Mouse (Mus musculus) testis, adult 2 months (tissue): ENCODE measurements at regions not wholly inside any gene's neighbourhood (a gene's known extent, or its start where the extent isn't known, plus 50 kb on each side); places are given as distances from the start of the nearest gene placed in this dataset.

Source experiments
- H3K27ac ChIP-seq: fragments of 200-500 bp; 2 replicates; pipeline ENCODE4 v1.5.1; 2012; ENCODE audit warnings: low read depth, low read length; ENCODE audit not compliant: control insufficient read depth, insufficient read depth
- H3K27me3 ChIP-seq: fragments of 200-500 bp; 2 replicates; pipeline ENCODE4 v1.6.1; 2012; ENCODE audit warnings: mild to moderate bottlenecking, low read length, moderate library complexity; ENCODE audit not compliant: control insufficient read depth, insufficient read depth
- H3K36me3 ChIP-seq: fragments of 200-500 bp; 2 replicates; pipeline ENCODE4 v1.6.1; 2012; ENCODE audit warnings: mild to moderate bottlenecking, low read length; ENCODE audit not compliant: control insufficient read depth, insufficient read depth
- H3K4me1 ChIP-seq: fragments of 200-500 bp; 2 replicates; pipeline ENCODE4 v1.6.1; 2012; ENCODE audit warnings: low read length; ENCODE audit not compliant: control insufficient read depth, insufficient read depth
- H3K4me3 ChIP-seq: fragments of 200-500 bp; 2 replicates; pipeline ENCODE4 v1.5.1; 2012; ENCODE audit warnings: low read depth, mild to moderate bottlenecking, low read length, moderate library complexity, mixed read lengths; ENCODE audit not compliant: control insufficient read depth
- CTCF ChIP-seq: fragments of 200-500 bp; IDR thresholded peaks from 2 replicates; pipeline ENCODE4 v1.5.1; 2012; ENCODE audit warnings: low read depth, mild to moderate bottlenecking, inconsistent platforms, low read length, moderate library complexity; ENCODE audit not compliant: control insufficient read depth, insufficient read depth, insufficient replicate concordance
- POLR2A ChIP-seq: fragments of 200-500 bp; IDR thresholded peaks from 2 replicates; pipeline ENCODE4 v1.6.1; 2012; ENCODE audit warnings: low read depth, mild to moderate bottlenecking, inconsistent platforms, low read length, moderate library complexity; ENCODE audit not compliant: control insufficient read depth

- no peaks in the 10 kb centered on the region; the same call in 1 of the 2 replicates for H3K4me1 ChIP-seq
- H3K36me3 ChIP-seq, result no peaks in the 10 kb centered on the region
- H3K27ac ChIP-seq, result no peak overlapping the region
- H3K27me3 ChIP-seq, result no peaks in the 10 kb centered on the region
- H3K4me3 ChIP-seq, result no peak overlapping the region
- TF ChIP-seq POLR2A (no peak), CTCF (no peak)
Measured at GRCm38 (mm10) chr13:44386767-44387166, 342.5 kb upstream of the Jarid2 start.

- H3K27me3 ChIP-seq, result no peaks in the 10 kb centered on the region
- H3K4me3 ChIP-seq, result no peak overlapping the region
- no peaks in the 10 kb centered on the region for H3K4me1 ChIP-seq
- TF ChIP-seq POLR2A (no peak), CTCF (no peak)
- H3K27ac ChIP-seq, result no peak overlapping the region
- H3K36me3 ChIP-seq, result no peaks in the 10 kb centered on the region
Measured at GRCm38 (mm10) chr13:44389696-44390095, 339.6 kb upstream of the Jarid2 start.

GRCm38 (mm10) chr13:44390666-44391390 lies 338.4 kb upstream of the Jarid2 start:
- Histone ChIP-seq H3K27ac (no peak overlapping the region), H3K36me3 (no peaks in the 10 kb centered on the region), H3K4me1 (no peaks in the 10 kb centered on the region), H3K27me3 (no peaks in the 10 kb centered on the region), H3K4me3 (no peak overlapping the region)
- no peak for TF ChIP-seq POLR2A
- TF ChIP-seq CTCF, result no peak

GRCm38 (mm10) chr13:44394016-44394415 lies 335.3 kb upstream of the Jarid2 start:
- Histone ChIP-seq H3K36me3 (no peaks in the 10 kb centered on the region), H3K27ac (no peak overlapping the region), H3K4me1 (no peaks in the 10 kb centered on the region), H3K4me3 (no peak overlapping the region), H3K27me3 (no peaks in the 10 kb centered on the region)
- no peak for TF ChIP-seq CTCF
- TF ChIP-seq POLR2A, result no peak

GRCm38 (mm10) chr13:44398613-44399369 lies 330.5 kb upstream of the Jarid2 start:
- Histone ChIP-seq H3K4me3 (no peak overlapping the region), H3K4me1 (no peaks in the 10 kb centered on the region), H3K27me3 (no peaks in the 10 kb centered on the region), H3K27ac (no peak overlapping the region), H3K36me3 (no peaks in the 10 kb centered on the region)
- TF ChIP-seq POLR2A (no peak), CTCF (no peak)

GRCm38 (mm10) chr13:44399370-44399685 lies 329.9 kb upstream of the Jarid2 start:
- H3K36me3 ChIP-seq, result no peaks in the 10 kb centered on the region
- no peak overlapping the region for H3K4me3 ChIP-seq
- H3K4me1 ChIP-seq, result no peaks in the 10 kb centered on the region
- TF ChIP-seq CTCF (no peak), POLR2A (no peak)
- no peaks in the 10 kb centered on the region for H3K27me3 ChIP-seq
- no peak overlapping the region for H3K27ac ChIP-seq

GRCm38 (mm10) chr13:44399831-44400321 lies 329.4 kb upstream of the Jarid2 start:
- Histone ChIP-seq H3K4me1 (no peaks in the 10 kb centered on the region), H3K27me3 (no peaks in the 10 kb centered on the region), H3K36me3 (no peaks in the 10 kb centered on the region), H3K27ac (no peak overlapping the region), H3K4me3 (no peak overlapping the region)
- TF ChIP-seq POLR2A, result no peak
- no peak for TF ChIP-seq CTCF
